In genomic region chr9:15874506-15875160, GRCm38 (mm10) we compare ENCODE assay signal across 24 mouse cellular contexts. TPM values are rescaled to one million over a fixed set of nuclear protein-coding genes. Genes with fewer than 3 reads are reported as not detected.
DNase-seq lines count a peak whose midpoint lies in the region; ATAC-seq lines count a peak whose summit lies in the region.
"Had no signal": no experiment of that assay in that cellular context is flagged by ENCODE, and none has a peak within 500 bp of the region (broad histone marks: within the 10 kb centered on the region; RNA-seq: fewer than 3 reads in every experiment).

Gene Mtnr1b (minus strand): TSS chr9:15874556.

- H3K4me1 ChIP-seq in hindbrain, embryonic 16.5 days (ENCODE audit: control insufficient read depth, insufficient read depth, low read depth, low read length), result no peaks in the 10 kb centered on the region
- no peaks in the 10 kb centered on the region for H3K4me1 ChIP-seq in hindbrain, embryonic 14.5 days (replicated peaks; ENCODE audit: control insufficient read depth, insufficient read depth, low read length)
- no peaks in the 10 kb centered on the region for H3K4me1 ChIP-seq in midbrain, embryonic 16.5 days (ENCODE audit: control insufficient read depth, insufficient read depth, low read length)
- no peaks in the 10 kb centered on the region for H3K4me1 ChIP-seq in midbrain, embryonic 13.5 days (replicated peaks)
- H3K4me1 ChIP-seq: heart, embryonic 15.5 days; liver, embryonic 13.5 days had no signal

- H3K27me3 ChIP-seq in hindbrain, embryonic 16.5 days (replicated peaks; ENCODE audit: control insufficient read depth, insufficient read depth, low read length), result no peaks in the 10 kb centered on the region
- H3K27me3 ChIP-seq in hindbrain, embryonic 14.5 days (ENCODE audit: control insufficient read depth, insufficient read depth, low read length), result 0 out of 2 replicates have a peak, but pooled peaks cover 4% of the 10 kb centered on the region
- H3K27me3 ChIP-seq in midbrain, embryonic 16.5 days (ENCODE audit: control insufficient read depth, insufficient read depth, low read depth, low read length), result no peaks in the 10 kb centered on the region; the same call in 1 of the 2 replicates
- H3K27me3 ChIP-seq in midbrain, embryonic 13.5 days, result peaks cover 6% of the 10 kb centered on the region; the same call in 1 of the 2 replicates

- H3K9me3 ChIP-seq in hindbrain, embryonic 16.5 days (ENCODE audit: control insufficient read depth, low read length), result no peaks in the 10 kb centered on the region
- no peaks in the 10 kb centered on the region for H3K9me3 ChIP-seq in hindbrain, embryonic 14.5 days (ENCODE audit: control insufficient read depth, low read length)
- H3K9me3 ChIP-seq in midbrain, embryonic 16.5 days (replicated peaks; ENCODE audit: control insufficient read depth, low read length, poor library complexity, severe bottlenecking), result no peaks in the 10 kb centered on the region
- no peaks in the 10 kb centered on the region for H3K9me3 ChIP-seq in midbrain, embryonic 13.5 days
- H3K9me3 ChIP-seq: heart, embryonic 15.5 days; liver, embryonic 13.5 days had no signal

- H3K9ac ChIP-seq in hindbrain, embryonic 16.5 days (ENCODE audit: low read depth, low read length), result no peak within 1 kb of the TSS
- H3K9ac ChIP-seq in hindbrain, embryonic 14.5 days, result no peak within 1 kb of the TSS
- H3K9ac ChIP-seq in midbrain, embryonic 16.5 days (ENCODE audit: low read depth, low read length), result no peak within 1 kb of the TSS
- no peak within 1 kb of the TSS for H3K9ac ChIP-seq in midbrain, embryonic 13.5 days (replicated peaks)
- H3K9ac ChIP-seq: heart, embryonic 15.5 days; liver, embryonic 13.5 days had no signal

- DNase-seq in heart, adult 11 months, result peak; percentile 52
- no peak for DNase-seq in heart, adult 9 months (ENCODE audit: low spot score in 2 of 2)
- DNase-seq in hindbrain, embryonic 14.5 days (ENCODE audit: low spot score), result no peak
- DNase-seq in right cerebral cortex, postnatal 36 days (ENCODE audit: low spot score in 2 of 2), result no peak
- DNase-seq: adrenal gland, adult 8-10 months; cerebellum, adult 11-12 months; kidney, postnatal 25 days; liver, embryonic 13.5 days; lung, adult 2 months; lung, postnatal 14 days; midbrain, embryonic 14.5 days; thymus, adult 2 months; thymus, postnatal 4 days had no signal

- no peak within 1 kb of the TSS for H3K27ac ChIP-seq in hindbrain, embryonic 16.5 days (ENCODE audit: low read depth, low read length)
- H3K27ac ChIP-seq in hindbrain, embryonic 14.5 days, result no peak within 1 kb of the TSS
- H3K27ac ChIP-seq in midbrain, embryonic 16.5 days (ENCODE audit: low read length), result no peak within 1 kb of the TSS
- H3K27ac ChIP-seq in midbrain, embryonic 13.5 days, result no peak within 1 kb of the TSS
- H3K27ac ChIP-seq: heart, embryonic 15.5 days; liver, embryonic 13.5 days; stomach, postnatal 0 days had no signal

- H3K4me3 ChIP-seq in hindbrain, embryonic 16.5 days (ENCODE audit: low read length), result no peak within 1 kb of the TSS
- no peak within 1 kb of the TSS for H3K4me3 ChIP-seq in hindbrain, embryonic 14.5 days (replicated peaks; ENCODE audit: low read length)
- H3K4me3 ChIP-seq in midbrain, embryonic 16.5 days (ENCODE audit: low read depth, low read length), result no peak within 1 kb of the TSS
- no peak within 1 kb of the TSS for H3K4me3 ChIP-seq in midbrain, embryonic 13.5 days (replicated peaks)
- H3K4me3 ChIP-seq: heart, embryonic 15.5 days; liver, embryonic 13.5 days had no signal

- H3K4me2 ChIP-seq in hindbrain, embryonic 16.5 days (ENCODE audit: low read length), result peak within 1 kb of the TSS; percentile 25
- H3K4me2 ChIP-seq in hindbrain, embryonic 14.5 days (replicated peaks), result no peak within 1 kb of the TSS; the same call in 1 of the 2 replicates
- H3K4me2 ChIP-seq in midbrain, embryonic 16.5 days (ENCODE audit: low read length), result 0 out of 2 replicates have a peak within 1 kb of the TSS, but pooled peaks have one; percentile 14
- H3K4me2 ChIP-seq in midbrain, embryonic 13.5 days (replicated peaks), result no peak within 1 kb of the TSS
- H3K4me2 ChIP-seq: heart, embryonic 15.5 days; liver, embryonic 13.5 days had no signal

- no peaks in the 10 kb centered on the region for H3K36me3 ChIP-seq in hindbrain, embryonic 16.5 days (ENCODE audit: control insufficient read depth, insufficient read depth, low read length)
- H3K36me3 ChIP-seq in hindbrain, embryonic 14.5 days (replicated peaks; ENCODE audit: control insufficient read depth, insufficient read depth), result no peaks in the 10 kb centered on the region
- H3K36me3 ChIP-seq in midbrain, embryonic 16.5 days (ENCODE audit: control insufficient read depth, insufficient read depth, low read length), result no peaks in the 10 kb centered on the region
- H3K36me3 ChIP-seq in midbrain, embryonic 13.5 days, result no peaks in the 10 kb centered on the region
- H3K36me3 ChIP-seq: heart, embryonic 15.5 days; liver, embryonic 13.5 days had no signal

- 62% methylated on average over 19 of the region's 19 CpGs for WGBS in hindbrain, embryonic 16.5 days
- WGBS in hindbrain, embryonic 14.5 days, result 56% methylated on average over 19 of the region's 19 CpGs
- WGBS in midbrain, embryonic 16.5 days, result 52% methylated on average over 19 of the region's 19 CpGs
- 55% methylated on average over 19 of the region's 19 CpGs for WGBS in midbrain, embryonic 13.5 days

- no peak for ATAC-seq in hindbrain, embryonic 16.5 days
- no peak for ATAC-seq in hindbrain, embryonic 14.5 days (ENCODE audit: low FRiP score)
- no peak for ATAC-seq in midbrain, embryonic 16.5 days
- ATAC-seq in midbrain, embryonic 13.5 days, result no peak
- ATAC-seq: activated CD4-positive, CD25-positive, alpha-beta regulatory T cell, adult 4 months; intestine, postnatal 0 days had no signal

RNA-seq across cellular contexts. Expression of gene Mtnr1b, which starts in this region (rescaled TPM):
- polyA plus RNA-seq in hindbrain, embryonic 16.5 days (2015; fragmentation: Nextera tagmentation; extraction: Ambion mirVana), result not detected in 2 replicates
- polyA plus RNA-seq in hindbrain, embryonic 14.5 days (2014; fragmentation: Nextera tagmentation; extraction: Ambion mirVana), result not detected in 2 replicates
- polyA plus RNA-seq in midbrain, embryonic 16.5 days (2015; fragmentation: Nextera tagmentation; extraction: Ambion mirVana), result not detected in 2 replicates
- polyA plus RNA-seq in midbrain, embryonic 13.5 days (2015; fragmentation: Nextera tagmentation; extraction: Ambion mirVana), result not detected in 2 replicates
- polyA plus RNA-seq: activated CD4-positive, CD25-positive, alpha-beta regulatory T cell, adult 4 months; embryonic facial prominence, embryonic 11.5 days; forebrain, embryonic 11.5 days; heart, embryonic 15.5 days; intestine, postnatal 0 days; kidney, embryonic 14.5 days; limb, embryonic 14.5 days; liver, embryonic 13.5 days; lung, adult 2 months; midbrain, embryonic 14.5 days; stomach, postnatal 0 days; thymus, adult 2 months had no signal

Comparison
In these comparisons a context has a peak if more than half of its experiments do, and no peak if none do; other contexts are left out.
1. H3K4me2 ChIP-seq: peak in hindbrain, embryonic 16.5 days (single experiment) and midbrain, embryonic 16.5 days (single experiment); none in hindbrain, embryonic 14.5 days (single experiment) and midbrain, embryonic 13.5 days (single experiment).